Mouse (Mus musculus) cerebellum, postnatal 4 days (tissue): ENCODE data around the gene Slc25a15.

ENCODE experiments used
- DNase-seq, 2 experiments: peaks; one replicate each; pipeline ENCODE4 v3.0.0; 2022; ENCODE audit warnings: low spot score in 2 of 2, mixed read lengths in 1 of 2

Gene Slc25a15

GRCm38 (mm10) chr8:22398142-22398951 lies at the start of gene Slc25a15:
Slc25a15 (minus strand) TSS chr8:22398597.
- peak; percentile 64 to 86 for DNase-seq

- DNase-seq = no peak
These were observed 13.6 kb upstream of the Slc25a15 start for GRCm38 (mm10) chr8:22411971-22412370.

DNA sequence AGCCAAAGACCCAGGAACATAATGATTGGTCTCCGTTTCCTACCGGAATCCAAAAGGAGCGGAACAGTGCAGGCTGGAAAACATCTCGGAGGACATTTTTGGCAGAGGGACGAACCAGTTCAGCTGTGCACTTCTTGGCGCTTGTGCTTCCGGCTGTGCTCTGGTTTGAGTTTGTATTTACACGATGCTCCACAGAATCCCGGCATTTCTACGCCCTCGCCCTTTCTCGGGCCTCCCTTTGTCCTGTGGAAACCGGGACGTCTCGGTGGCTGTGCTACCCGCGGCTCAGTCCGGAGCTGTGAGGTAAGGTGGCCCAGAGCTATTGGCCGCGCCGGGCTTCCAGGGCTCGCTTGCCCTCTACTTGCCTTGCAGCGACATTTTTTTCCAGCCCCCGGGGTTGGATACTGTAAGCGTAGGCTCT lies 12.9 kb upstream of the Slc25a15 start, which contains the start of gene Mrps31:
Gene Mrps31 (plus strand): TSS at position 80 of the 421 bp plus-strand sequence.
- peak; percentile 43 to 78 for DNase-seq

- DNase-seq = no peak
These were observed 12.4 kb upstream of the Slc25a15 start for GRCm38 (mm10) chr8:22410688-22411281.

DNA sequence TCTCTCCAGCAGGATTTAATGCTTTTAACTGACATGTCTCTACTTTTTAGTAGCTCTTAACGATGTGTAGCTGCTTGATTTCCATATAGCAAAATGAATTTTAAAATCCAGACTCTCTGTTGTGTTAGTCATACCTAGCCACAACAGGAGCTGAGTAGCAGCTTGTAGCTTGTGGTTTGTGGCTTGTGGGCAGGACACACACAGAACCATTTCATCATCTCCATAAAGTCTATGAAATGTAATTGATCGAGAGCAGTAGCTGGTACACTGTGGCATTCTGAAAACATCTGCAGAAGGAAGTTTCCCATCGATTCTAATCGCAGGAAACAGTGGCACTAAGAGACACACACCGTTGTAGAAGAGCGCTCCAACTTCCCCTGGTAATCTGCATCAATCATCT lies 7.3 kb upstream of the Slc25a15 start:
- no peak for DNase-seq

DNA sequence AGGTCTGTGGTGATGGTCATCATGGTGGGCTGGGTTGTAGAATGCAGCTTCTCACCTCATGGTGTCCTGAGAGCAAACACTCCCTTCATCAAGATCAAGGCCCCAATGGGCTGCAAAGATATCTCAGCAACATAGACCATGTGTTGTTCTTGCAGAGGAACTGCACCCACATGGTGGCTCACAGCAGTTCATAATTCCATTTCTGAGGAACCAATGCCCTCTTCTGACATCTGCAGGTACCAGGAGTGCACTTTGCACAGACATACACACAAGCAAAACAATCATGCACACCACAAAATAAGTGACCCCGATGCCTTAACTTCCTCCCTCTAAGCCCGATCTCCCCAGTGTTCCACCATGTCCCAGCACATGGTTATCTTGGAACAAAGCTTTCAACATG lies 4.8 kb upstream of the Slc25a15 start:
- DNase-seq = no peak

GRCm38 (mm10) chr8:22400593-22400992 lies 2.2 kb upstream of the Slc25a15 start:
- DNase-seq = no peak

- no peak for DNase-seq
These were observed 986 bp upstream of the Slc25a15 start for GRCm38 (mm10) chr8:22399285-22399880.

GRCm38 (mm10) chr8:22397811-22398141 lies 621 bp downstream of the Slc25a15 start:
- no peak for DNase-seq

DNA sequence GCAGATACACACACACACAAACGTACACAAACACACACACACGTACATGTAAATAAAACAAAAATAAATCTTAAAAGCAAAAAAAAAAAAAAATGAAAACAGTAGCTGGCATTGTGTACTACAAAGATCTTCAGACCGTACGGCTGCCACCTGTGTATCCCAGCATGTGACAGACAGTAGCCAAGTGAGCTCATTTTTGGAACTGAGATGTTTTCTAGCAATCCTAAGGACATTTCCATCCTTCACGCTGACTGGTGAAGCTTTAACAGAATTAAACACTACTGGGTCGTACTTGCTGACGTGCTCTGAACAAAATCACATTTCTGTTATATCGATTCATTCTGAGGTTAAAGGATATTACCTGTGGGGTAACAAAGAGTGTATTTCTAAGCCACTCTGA lies 3.1 kb downstream of the Slc25a15 start:
- no peak for DNase-seq

- no peak for DNase-seq
These were observed 3.9 kb downstream of the Slc25a15 start for GRCm38 (mm10) chr8:22394471-22394870.

GRCm38 (mm10) chr8:22390766-22391463 lies 7.5 kb downstream of the Slc25a15 start:
- no peak for DNase-seq

GRCm38 (mm10) chr8:22389874-22390273 lies 8.5 kb downstream of the Slc25a15 start:
- DNase-seq = no peak

DNA sequence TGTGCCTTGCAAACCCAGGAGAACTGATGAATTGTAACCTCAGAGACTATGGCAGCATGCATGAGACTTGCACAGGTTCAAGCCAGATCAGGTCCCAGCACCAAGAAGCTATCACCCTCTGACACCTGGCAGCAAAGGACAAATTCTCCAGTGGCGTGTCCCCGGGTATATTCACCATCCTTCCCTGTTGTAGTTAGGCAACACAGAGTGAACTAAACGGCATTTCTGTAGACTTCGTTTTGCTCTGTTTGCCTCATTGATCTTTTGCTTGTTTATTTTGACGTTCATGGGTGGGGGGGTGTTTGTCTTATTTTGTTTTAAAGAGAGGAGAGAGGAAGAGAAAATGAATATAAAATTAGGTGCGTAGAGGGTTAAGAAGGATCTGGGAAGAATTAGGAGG lies 13.2 kb downstream of the Slc25a15 start:
- DNase-seq = no peak

DNA sequence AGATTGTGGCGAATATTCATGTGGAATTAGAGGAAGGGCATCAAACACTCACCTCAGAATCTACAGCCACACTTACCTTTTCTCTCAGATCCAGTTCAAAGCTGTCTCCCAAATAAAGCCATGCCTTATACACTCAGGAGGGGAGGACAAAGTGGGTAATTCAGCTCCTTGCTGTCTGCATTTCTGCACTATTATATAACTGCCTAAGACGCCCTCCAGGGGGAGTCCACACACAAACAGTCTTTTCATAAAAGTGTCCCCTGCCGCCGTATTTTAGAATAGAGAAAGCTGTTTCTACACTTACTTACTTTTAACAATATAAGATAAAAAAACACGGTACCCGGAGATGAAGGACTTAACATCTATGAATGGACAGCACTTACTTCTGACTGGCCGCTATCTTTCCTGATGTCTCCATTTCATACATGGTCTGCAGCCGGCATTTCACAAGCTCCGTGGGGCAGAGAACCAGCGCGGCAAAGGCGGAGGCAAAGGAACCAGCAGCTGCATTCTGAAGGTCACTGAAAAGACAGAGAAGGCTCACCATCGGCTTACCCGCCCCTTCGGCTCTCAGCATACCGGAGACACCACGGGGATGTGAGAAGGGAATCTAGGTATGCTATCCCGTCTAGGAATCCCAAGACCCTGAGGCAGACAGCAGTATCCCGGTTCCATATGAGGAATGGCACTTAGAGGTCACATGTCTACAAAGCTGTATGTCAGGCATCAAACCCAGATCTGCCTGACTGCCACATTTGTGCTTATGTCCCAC lies 15.4 kb downstream of the Slc25a15 start:
- no peak for DNase-seq

DNA sequence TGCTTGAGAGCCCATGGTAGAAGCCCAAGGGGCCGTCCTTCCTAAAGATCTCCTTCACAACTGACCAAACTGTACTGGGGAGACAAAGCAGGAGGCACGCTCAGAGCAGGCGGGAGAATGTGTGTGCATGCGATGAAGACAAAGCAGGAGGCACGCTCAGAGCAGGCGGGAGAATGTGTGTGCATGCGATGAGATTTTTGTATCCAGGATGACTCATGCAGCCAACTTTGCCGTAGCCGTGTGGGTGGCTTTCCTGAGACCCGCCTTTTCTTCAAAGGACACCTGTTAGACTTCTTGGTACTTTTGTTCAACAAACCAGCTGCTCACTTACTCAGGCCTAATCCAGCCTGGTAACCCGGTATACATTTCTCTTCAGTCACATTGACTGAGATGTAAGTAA lies 17.5 kb downstream of the Slc25a15 start:
- DNase-seq = no peak

GRCm38 (mm10) chr8:22376903-22377302 lies 21.5 kb downstream of the Slc25a15 start:
- peak in 1 of 2 experiments; percentile 49 for DNase-seq

GRCm38 (mm10) chr8:22376311-22376710 lies 22.1 kb downstream of the Slc25a15 start:
- DNase-seq = no peak

GRCm38 (mm10) chr8:22359882-22360281 lies 38.5 kb downstream of the Slc25a15 start:
- no peak for DNase-seq

DNA sequence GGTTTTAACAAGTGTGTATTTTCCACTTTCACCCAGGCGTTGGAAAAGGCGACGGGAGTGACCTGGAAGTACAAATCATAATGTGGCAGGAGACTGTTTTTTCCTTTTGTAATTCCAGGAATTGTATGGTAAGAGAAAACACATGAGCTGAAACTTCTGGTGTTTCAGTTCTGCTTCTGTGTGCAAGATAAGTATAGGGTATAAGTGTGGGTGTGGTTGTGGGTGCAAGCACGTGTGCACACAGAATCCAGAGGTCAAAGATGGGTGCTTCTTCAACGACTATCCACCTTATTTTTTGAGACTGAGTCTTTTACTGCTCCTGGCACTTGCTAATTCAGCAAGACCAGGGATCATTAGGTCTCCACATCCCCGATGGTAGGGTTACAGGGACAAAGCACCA lies 39.0 kb downstream of the Slc25a15 start:
- DNase-seq = no peak

DNA sequence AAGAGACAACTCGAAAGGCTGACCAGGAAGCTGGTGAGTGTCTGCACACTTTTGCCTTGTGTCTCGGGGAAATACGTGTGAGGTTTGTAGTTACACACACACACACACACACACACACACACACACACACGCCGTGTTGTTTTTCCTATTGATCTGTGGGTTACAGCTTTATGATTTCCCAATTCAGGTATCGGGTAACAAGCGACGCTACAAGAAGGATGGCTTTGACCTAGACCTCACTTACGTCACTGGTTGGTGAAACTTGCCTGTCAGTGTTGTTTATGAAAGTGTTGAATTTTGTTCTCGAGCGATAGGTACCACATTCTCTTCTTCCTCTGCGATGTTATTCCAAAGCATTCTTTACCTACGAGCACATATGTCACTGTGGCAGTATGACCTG lies 63.0 kb downstream of the Slc25a15 start:
- DNase-seq = no peak
